Mouse (Mus musculus): ENCODE data around the gene Sh3tc1.
A peak's percentile ranks its signal among the peaks of the same experiment; 100 is the strongest.

Gene Sh3tc1

DNA sequence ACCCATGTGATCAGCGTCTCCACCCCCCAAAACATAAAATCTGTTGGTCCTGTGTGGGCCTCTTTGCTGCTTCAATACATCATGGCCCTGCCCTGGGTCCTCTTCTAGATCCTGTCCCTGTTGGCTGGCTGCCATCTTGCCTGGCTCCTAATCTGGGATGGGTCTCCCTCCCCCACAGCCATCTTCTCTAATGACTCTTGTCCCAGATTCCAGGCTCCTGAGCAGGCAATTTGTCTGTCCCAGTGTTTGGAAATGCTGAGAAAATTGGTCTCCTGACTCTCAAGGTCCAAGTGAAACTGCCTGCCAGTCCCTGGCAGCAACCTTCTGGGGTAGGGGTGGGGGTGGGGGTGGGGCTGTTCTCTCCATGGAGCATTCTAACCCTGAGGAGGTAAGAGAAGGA is 19.9 kb downstream of the Sh3tc1 start:
- DNase-seq (ENCODE audit: low read depth), result no peak

DNA sequence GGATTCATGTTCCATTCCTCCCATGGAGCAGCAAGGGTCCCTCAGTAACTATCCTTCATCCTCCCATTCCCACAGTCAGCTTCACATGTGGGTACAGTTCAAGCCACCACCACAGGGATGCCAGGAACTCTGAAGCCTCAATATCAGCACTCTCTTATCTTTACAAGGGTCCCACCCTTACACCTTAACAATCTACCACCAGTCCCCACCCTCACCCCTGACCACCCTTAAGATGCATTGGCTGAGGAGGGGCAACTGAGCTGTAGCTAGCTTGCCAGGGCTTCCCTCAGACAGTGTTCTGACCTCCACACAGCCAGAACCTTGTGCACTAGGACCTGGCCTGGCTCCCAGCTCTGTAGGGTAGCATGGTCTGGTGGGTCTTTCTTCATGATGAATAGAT is 20.4 kb downstream of the Sh3tc1 start:
- no peak for DNase-seq (ENCODE audit: low read depth)

DNA sequence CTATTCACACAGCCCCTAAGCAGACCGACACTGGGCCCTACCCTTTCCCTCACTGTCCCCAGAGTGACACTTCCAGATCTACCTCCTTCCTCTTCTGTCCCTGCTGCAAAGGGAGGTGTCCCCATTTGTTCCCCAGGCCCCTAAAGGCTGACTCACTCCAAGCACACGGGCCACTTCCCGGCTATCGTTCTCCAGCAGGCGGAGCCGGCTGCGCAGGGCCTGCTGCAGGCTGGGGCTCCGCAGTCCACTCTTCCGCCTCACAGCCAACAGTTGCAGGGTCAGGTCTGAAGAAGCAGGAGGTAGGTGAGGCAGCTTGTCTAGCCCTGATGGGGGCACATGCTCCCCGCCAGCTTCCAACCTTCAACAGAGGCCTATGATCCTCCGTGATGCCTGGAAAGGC is 21.0 kb downstream of the Sh3tc1 start:
- DNase-seq (ENCODE audit: low read depth), result no peak

DNA sequence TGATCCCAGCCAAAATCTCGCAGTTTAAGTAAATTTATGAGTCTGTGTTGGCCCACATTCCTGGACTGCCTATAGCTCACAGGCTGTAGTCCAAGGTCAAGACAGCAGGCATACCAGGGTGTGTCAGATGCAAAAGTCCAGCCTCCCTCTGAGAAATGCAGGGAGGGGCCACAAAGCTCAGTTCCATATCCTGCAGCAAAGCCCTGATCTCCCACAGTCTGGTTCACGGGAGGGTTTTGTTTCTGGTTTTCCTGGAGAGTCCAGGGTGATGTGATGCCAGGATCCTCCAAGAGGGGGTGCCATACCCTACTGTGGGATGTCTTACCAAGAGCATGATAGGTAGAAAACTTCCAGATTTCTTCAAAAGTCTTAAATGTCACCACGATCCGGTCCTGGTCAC is 21.8 kb downstream of the Sh3tc1 start:
- DNase-seq (ENCODE audit: low read depth), result no peak

DNA sequence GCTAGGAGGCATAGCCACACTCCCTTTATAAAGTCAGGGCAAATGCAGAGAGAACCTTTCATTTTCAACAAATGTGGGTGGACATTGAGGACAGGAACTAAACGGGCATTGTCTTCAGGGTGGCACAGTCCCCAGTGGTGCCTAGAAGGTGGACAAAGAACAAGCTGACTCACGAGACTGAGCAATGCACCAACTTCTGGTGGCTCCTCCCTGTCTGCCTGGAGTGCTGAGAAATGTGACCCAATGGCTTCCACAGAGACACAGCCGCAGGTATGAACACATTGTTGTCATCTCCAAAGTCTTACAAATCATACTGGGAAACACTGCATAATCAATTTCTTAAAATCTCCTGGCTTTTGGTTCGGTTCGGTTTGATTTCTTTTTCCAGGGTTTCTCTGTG is 22.3 kb downstream of the Sh3tc1 start:
- no peak for DNase-seq (ENCODE audit: low read depth)

DNA sequence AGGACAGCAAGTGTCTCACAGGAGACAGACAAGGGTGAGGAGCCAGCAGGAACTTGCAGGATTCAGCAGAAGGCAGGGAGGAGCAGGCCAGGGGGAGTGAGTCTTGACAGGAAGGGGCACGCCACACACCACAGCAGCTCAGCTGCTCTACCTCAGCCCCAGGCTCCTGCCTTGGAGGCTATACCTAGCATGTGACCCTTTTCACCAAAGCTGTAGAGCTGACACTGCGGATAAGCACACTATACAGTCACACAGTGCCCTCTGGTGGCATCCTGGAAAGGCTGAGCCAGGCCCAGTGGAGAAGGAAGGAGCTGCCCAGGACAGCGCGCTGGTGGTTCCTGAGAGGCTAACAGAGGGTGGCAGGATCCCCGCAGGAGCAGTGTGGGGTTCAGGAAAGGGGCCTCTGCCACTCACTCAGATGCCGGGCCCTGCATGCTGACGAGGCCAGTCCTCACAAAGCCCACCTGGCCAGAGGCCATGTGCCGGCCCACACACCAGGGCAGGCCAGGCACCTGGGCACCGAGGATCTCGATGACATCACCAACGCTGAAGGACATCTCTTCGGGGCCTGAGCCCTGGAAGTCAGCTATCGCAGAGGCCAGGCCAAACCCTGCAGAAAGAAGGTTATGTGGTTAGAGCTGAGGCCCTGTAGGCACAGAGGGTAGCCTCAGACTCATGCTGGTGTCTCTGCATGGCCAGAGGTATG is 26.0 kb downstream of the Sh3tc1 start:
- peak; percentile 59 for DNase-seq (ENCODE audit: low read depth)

DNA sequence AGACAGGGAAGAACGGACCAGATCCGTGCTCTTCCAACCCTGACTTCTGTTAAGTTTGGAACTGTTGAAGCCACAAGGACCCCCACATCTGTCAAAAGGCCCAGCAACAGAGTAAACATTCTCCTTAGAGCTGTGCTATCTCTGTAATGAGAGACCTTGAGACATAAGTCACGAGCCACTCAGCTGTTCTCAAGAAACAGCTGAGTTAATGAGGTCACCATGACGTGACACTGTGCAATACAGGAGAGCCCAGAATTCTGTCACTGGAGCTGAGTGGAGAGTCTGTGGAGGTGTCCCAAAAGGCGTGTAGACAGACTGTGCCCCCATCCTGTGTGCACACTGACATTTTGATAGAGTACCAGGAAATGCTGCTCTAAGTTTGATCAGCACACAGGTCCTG is 27.3 kb downstream of the Sh3tc1 start:
- no peak for DNase-seq (ENCODE audit: low read depth)

DNA sequence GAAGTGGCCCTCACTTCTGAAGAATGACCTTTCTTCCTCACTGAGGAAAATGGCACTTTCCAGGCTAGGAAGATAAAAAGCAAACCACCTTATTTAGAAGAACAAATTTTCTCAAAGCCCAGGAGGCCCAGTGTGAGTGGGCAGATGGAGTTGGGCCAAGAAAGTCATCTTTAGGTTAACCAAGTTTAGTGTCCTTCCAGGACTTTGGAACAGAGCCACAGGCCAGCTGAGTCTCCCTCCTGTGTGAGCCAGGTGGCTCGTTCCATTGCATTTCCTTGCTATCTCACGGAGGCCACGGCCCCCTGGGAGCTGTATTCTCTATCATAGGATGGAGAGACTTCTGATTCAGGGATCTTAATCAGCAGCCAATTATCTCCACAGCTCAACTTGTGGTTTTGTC is 28.9 kb downstream of the Sh3tc1 start:
- DNase-seq (ENCODE audit: low read depth), result no peak

DNA sequence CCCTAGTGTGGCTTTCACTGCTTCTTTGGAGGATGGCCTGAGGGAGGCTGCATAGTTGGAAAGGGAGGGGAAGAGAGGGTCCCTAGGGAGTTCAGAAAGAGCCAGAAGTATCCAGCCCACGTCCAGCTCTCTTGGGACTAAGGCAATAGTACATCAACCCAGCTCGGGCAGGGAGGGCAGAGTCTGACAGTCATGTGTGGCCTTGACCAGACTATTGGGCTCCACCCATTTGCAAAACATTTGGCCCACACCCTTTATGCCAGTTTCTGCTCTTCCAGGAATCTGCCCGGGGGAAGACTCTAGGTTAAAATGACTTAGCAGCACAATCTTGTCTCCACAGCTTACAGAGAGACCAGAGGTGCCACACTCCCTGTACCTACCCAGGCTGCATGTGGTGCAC is 29.3 kb downstream of the Sh3tc1 start:
- DNase-seq (ENCODE audit: low read depth), result no peak

DNA sequence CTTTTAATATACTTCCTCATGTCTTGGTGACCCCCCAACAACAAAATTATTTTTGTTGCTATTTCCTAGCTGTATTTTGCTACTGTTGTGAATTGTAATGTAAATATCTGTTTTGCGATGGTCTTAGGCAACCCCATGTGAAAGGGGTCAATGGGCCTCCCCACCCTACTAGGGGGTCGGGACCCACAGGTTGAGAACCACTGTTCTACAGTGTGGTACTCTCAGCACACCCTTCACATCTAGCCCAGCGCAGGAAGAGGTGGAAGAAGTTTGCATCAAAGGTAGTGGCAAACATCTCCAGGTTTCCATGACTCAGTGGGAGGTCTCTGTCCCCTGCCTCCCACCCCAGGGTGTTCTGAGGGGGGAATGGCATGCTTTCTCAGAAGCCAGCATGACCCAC is 34.4 kb downstream of the Sh3tc1 start:
- DNase-seq (ENCODE audit: low read depth), result no peak

DNA sequence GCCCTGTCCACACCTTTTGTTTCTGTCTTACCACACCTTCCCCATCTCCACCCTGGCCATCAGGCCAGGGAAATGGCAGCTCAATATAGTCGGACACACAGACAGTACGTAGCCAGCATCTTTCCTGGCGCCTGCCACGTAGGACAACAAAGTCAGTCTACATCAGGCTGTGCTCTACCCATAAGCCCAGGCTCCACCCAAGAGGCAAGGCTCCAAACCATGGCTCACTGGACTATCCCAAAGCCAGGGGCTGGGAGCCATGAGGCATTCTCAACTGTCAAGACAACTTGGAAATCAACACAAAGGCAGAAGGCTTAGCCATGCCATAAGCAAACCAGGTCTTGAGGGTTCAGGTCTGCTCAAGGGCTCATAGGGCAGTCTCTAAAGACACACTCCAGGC is 36.0 kb downstream of the Sh3tc1 start:
- no peak for DNase-seq (ENCODE audit: low read depth)

DNA sequence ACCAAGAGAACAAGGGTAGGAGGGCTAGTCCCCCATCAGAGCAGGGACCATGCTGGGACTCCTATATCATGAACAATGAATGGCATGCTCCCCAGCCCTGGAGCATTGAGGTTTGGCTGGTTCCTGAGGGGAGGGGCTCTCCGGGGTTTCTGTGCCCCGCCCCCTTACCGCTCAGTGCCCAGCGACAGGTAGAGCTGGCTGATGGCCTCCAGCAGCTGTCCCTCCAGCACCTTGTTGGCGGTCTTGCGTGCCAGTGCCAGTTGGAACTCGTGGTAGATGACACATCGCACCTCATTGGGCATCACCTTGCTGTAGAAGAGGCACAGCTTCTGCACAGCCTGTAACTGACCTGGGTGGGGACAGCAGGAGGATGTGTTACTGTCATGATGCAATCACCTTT is 36.6 kb downstream of the Sh3tc1 start:
- no peak for DNase-seq (ENCODE audit: low read depth)

DNA sequence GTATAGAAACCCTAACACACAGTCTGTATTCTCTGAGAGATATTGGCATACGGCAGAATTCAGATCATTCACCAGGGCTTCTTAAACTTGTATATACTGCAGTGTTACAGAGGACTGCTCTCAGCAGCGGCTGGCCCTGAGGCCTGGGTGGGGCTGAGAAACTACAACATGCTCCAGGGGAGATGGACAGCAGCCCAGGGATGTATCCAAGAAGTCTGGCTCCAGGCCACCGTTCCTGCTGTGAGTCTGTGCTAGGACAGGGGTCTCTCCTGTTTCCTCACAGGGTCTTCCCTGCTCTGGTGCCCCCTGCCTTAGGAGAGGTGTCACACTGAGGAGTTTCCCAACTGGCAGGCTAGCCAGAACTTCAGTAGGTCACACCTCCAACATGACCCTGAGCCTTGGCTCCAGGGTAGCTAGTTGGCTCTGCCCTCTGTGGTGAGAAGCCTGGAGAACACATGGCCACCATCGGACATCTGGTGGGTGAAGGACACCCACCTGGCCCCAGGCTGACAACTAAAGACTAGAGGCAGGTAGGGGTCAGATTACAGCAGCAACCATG is 37.1 kb downstream of the Sh3tc1 start:
- no peak for DNase-seq (ENCODE audit: low read depth)

DNA sequence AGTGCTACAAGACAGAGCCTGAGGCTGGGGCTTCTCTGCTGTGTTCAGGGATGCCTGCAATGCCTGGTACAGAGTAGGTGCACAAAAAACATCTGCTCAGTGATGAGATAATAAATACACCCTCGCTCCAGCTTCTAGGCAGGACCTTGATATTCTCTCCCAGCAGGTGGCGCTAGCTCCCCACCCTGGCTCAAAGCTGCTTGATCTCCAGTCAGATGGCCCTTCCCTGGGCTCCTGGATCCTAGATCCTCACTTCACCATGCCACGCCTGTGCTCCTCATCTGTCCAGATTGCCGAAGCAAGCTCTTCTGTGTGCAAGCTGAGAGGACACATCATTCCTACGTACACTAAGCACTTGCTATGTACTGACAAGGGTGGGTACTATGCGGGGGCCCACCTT is 38.7 kb downstream of the Sh3tc1 start:
- no peak for DNase-seq (ENCODE audit: low read depth)

DNA sequence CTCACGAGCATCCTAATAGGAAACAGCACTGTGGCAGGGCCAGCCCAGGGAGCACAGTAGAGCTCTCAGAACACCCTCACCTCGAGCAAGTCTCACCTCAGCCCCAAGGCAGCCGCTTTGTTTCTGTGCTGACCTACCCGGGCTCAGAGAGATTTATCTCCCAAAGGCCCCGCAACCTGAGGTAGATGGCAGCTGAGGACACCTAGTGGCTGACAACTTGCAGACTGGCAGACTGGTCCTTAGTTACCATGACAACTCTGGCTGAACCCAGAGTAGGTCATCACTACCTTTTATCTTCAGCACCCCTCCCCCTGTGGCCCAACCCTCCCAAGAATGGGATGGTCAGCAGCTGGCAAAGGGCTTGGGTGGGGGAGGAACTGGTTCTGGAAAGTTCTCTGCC is 44.0 kb downstream of the Sh3tc1 start:
- no peak for DNase-seq (ENCODE audit: low read depth)

DNA sequence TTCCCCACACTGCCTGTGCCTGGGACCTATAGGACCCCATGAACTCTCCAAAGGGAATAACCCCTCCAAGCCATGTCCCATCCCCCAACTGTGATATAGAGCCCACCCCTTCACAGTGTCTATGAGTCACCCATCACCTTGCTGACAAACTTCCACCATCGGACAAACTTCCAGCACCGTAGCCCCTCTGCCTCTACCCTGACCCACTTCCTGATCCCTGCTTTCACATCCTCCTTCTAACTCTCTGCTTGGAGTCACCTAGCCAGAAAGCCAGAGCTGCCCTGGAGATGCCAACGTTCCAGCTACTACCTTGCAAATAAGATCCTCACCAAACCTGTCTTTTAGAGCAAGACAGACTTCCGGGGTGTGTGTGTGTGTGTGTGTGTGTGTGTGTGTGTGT is 46.1 kb downstream of the Sh3tc1 start:
- no peak for DNase-seq (ENCODE audit: low read depth)

DNA sequence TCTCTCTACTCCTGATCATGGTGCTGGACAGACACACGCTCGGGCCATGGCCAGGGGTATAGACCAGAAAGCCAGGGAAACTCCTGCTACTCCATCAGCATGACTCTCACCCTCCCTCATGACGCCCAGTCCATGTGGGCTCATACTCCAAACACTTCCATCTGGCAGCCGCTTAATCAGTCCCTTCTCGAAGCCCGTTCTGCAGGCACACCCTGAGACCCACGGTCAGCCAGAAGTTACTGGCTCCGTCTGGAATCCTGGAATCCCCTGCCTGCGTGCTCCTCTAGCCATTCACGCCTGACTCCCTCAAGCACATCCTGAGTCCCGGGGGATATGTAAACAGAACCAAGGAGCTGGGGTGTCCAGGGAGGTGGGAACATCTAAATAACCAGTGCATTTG is 48.5 kb downstream of the Sh3tc1 start:
- DNase-seq (ENCODE audit: low read depth), result no peak

DNA sequence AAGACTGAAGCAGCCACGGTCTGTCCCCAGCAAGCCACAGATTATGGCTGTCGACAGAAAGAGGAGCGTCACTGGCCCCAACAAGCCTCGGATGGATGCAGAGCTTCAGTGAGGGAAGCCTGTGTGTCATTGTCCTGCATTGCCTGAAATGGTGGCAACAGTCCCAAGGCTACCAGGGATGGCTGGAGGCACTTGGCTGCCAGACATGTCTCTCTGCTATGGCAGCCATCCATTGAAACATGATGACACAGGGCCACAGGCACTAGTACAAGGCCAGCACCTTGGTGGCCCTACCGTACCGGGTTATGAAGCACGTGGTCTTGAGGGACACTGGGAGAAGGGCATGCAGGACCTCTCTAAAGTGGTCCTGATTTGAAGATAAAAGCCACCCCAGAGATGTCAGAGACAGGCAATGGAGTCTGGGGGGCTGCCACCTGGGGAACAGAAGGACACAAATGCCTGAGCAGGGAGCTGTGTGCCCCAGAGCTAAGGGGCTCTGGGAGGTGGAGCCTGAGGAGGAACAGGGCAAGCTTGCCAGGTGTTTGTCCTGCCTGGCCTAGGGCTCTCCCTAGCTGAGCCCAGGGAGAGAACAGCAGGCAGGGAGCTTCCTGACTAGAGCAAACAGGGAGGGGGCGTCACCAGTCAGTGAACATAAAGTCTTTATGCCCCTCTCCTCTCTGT is 49.2 kb downstream of the Sh3tc1 start:
- no peak for DNase-seq (ENCODE audit: low read depth)

DNA sequence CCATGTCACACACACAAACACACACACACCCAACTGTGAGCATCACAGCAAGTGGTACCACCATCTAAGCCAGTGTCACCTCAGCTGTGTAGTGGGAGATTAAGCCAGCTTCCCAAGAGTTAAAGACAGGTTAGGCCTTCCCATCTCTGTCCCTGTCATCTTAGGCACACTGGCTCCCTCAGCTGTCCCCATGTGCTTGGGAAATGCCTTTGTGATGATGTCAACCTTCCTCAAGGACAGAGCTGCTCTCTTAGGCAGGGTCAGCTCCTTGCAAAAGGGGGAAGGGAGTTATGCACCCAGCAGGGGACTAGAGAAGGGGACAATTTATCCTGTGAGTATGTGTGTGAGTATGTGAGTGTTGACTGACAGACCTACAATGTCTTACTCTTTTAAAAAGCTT is 50.4 kb downstream of the Sh3tc1 start:
- no peak for DNase-seq (ENCODE audit: low read depth)

DNA sequence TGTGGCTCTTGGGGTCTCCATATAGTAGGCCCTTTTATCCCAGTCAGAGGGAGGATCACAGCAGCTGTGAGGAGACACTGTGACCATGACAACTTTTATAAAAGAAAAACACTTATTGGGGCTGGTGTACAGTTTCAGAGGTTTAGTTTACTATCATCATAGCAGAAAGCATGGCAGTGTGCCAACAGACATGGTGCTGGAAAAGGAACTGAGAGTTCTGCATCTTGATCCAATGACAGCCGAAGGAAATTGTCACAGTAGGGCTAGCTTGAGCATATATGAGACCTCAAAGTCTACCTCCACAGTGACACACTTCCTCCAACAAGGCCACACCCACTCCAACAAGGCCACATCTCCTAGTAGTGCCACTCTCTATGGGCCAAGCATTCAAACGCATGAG is 50.9 kb downstream of the Sh3tc1 start:
- DNase-seq (ENCODE audit: low read depth), result no peak

DNA sequence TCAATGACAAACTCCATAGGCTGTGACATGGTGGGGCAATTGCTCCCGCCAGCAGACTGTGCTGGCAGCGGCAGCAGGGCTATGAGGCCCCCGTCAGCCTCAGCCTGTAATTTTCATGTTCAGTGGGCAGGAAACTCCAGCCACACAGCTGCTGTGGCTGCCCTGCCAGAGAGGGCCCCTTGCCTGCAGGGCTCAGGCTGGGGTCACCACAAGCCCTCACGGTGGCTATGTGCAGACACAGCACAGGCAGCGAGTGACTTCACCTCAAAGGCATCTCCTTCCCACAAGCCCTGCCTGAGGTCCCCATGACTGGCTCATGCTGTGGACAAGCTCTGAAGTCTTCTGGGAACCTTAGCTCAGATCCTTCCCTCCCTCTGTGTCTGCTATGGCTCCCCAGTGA is 52.7 kb downstream of the Sh3tc1 start:
- DNase-seq (ENCODE audit: low read depth), result peak; percentile 59

DNA sequence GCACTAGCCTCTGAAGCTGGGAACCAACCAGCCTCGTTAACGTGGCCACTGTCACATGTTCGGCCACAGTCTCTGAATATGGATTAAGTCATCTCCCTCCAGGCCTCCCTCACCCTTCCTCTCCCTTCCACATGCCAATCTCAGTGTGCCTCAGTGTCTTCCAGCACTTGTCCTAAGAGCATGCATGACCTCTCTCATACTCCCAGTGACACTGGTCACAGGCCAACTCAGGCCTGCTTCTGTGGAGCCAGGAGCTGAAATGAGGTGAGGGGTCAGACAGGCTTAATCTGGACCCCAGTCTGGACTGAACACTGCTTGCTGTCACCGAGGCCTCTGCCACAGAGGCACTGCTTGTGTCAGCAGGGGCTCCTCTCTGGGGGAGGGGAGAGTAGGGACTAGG is 53.5 kb downstream of the Sh3tc1 start:
- DNase-seq (ENCODE audit: low read depth), result no peak

DNA sequence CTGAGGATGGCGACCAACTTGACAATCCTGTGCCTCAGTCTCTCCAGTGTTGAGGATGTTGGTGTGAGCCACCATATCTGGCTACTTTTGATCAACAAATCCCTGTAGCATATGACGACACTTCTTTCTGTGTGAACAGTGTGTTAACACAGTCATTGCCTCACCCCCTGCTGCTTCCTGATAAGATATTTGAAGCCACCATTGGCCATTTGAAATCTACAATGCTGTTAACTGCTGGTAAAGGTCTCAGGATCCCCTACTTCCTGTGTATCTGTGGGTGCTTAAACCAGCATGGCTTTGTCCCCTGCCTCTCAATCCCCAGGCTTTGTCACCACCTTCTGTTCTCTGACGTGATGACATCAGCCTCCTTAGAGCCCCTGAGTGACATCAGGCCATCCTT is 54.7 kb downstream of the Sh3tc1 start:
- no peak for DNase-seq (ENCODE audit: low read depth)

DNA sequence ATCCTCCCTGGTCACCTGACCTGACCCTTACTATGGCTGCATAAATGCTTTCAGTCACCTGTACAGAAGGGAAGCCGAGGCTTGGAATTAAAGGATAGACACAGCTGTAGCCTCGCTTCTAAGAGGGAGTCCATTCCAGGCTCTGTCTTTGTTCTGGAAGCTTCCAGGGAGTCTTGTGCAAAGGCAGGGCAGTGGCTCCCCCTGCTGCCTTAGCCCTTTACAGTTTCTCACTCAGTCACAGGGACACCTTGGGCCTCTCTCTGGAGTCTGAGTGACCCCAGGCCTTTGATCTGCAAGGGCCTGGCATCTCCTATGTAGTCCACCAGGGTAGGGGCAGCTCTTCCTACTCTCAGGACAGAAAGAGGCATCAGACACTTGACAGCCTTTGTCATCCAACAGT is 58.8 kb downstream of the Sh3tc1 start:
- no peak for DNase-seq (ENCODE audit: low read depth)
